Mouse (Mus musculus): Measurements from ENCODE around the gene Tmem230. TPM values are rescaled to one million over a fixed set of nuclear protein-coding genes. Genes with fewer than 3 reads are reported as not detected.

Gene Tmem230
- total and polyA plus RNA-seq, 3 experiments = 27.7 to 38.2 (median 34.7) TPM

DNA sequence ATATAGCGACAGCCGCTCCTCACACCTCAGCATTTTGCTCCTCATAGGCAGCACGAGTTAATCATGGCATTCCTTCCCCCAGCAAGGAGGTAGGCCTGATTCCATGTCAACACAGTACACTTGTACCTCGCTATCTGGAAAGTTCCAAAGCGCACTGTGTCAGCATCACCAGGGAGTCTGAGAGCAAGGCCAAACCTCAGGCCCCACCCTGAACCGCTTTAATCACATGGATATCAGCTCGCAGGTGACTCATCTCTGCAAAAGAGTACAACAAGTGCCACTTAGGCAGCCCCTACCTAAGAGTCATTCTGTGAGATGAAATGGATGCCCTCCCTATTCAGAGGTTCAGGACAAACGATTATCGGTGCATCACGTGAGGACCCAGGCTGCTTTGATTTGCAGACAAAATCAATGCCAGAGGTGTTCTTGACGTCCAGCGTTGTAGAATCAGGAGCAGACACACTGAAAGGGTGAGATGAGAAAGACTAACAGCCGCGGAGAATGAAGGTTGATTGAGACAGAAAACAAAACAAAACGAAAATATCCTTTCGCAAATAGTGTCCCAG is 41.2 kb downstream of the Tmem230 start:
- TF ChIP-seq POLR2A (IDR thresholded peaks at IDR 0.05; ENCODE audit: low read depth, low read length) = no peak
- TF ChIP-seq TCF12 (IDR thresholded peaks at IDR 0.05; ENCODE audit: low read depth, low read length) = no peak
- TF ChIP-seq MEF2A (IDR thresholded peaks at IDR 0.05; ENCODE audit: borderline replicate concordance, low read depth, low read length) = no peak
- TF ChIP-seq MYC (IDR thresholded peaks at IDR 0.05; ENCODE audit: low read depth, low read length) = no peak
- no peak for TF ChIP-seq MXI1 (IDR thresholded peaks at IDR 0.05; ENCODE audit: low read depth, low read length)
- TF ChIP-seq HCFC1 (IDR thresholded peaks at IDR 0.05; ENCODE audit: low read depth, low read length) = no peak
- no peak for TF ChIP-seq MAZ (IDR thresholded peaks at IDR 0.05; ENCODE audit: low read depth, low read length)
- no peak for TF ChIP-seq NRF1 (IDR thresholded peaks at IDR 0.05; ENCODE audit: low read depth, low read length)
- TF ChIP-seq NELFE (IDR thresholded peaks at IDR 0.05; ENCODE audit: low read depth, low read length) = no peak
- TF ChIP-seq ETS1 (conservative IDR thresholded peaks at IDR 0.05; ENCODE audit: low read depth, low read length) = no peak
- in situ Hi-C loops (cut with MboI; ENCODE audit: low pct_ligation_motif_present, low pct_unique_long_range_greater_than_20kb, low sequenced_read_pairs) = no loop called here
- DNase-seq (ENCODE audit: extremely low read depth) = no peak

GRCm38 (mm10) chr2:132205549-132205948 is 42.1 kb downstream of the Tmem230 start:
- H3K4me1 ChIP-seq (ENCODE audit: control insufficient read depth in 1 of 2, insufficient read depth in 2 of 2) = peaks cover 2 to 3% of the 10 kb centered on the region in 2 experiments; a peak in 1 of 4 replicates
- no peak overlapping the region for H3K4me2 ChIP-seq (ENCODE audit: insufficient read depth, low read depth, poor library complexity, severe bottlenecking)
- no peak overlapping the region for H3K27ac ChIP-seq (ENCODE audit: insufficient read depth, low read depth)
- H3K9me3 ChIP-seq (replicated peaks; ENCODE audit: low read length) = no peaks in the 10 kb centered on the region
- dilution Hi-C loops (cut with MboI; ENCODE audit: extremely low pct_ligation_motif_present, extremely low pct_unique_long_range_greater_than_20kb, low sequenced_read_pairs) (no loop called here), in situ Hi-C loops (cut with MboI; ENCODE audit: low pct_ligation_motif_present, low pct_unique_long_range_greater_than_20kb, low sequenced_read_pairs) (no loop called here)
- H3K4me3 ChIP-seq (replicated peaks in 1 of 3; ENCODE audit: low read depth in 2 of 3, low read length in 2 of 3, poor library complexity in 1 of 3) = no peak overlapping the region
- DNase-seq (ENCODE audit: extremely low read depth) = no peak
- no peak overlapping the region for H3K9ac ChIP-seq (ENCODE audit: insufficient read depth, low read depth)
- TF ChIP-seq CHD2 (IDR thresholded peaks at IDR 0.05; ENCODE audit: low read length) (no peak), MAX (IDR thresholded peaks at IDR 0.05; ENCODE audit: low read length) (no peak), CHD1 (IDR thresholded peaks at IDR 0.05; ENCODE audit: low read depth, low read length) (no peak), PAX5 (IDR thresholded peaks at IDR 0.05; ENCODE audit: low read length) (no peak), GABPA (IDR thresholded peaks at IDR 0.05; ENCODE audit: insufficient replicate concordance, low read depth, low read length) (no peak), RAD21 (IDR thresholded peaks at IDR 0.05; ENCODE audit: low read depth, low read length) (no peak), TBP (conservative IDR thresholded peaks at IDR 0.05; ENCODE audit: low read depth, low read length) (no peak), ZMIZ1 (IDR thresholded peaks at IDR 0.05; ENCODE audit: low read depth, low read length) (no peak)
- H3K27me3 ChIP-seq (replicated peaks) = no peaks in the 10 kb centered on the region
- H3K36me3 ChIP-seq (replicated peaks in 1 of 2; ENCODE audit: control insufficient read depth in 1 of 2, insufficient read depth in 1 of 2, low read length in 1 of 2) = no peaks in the 10 kb centered on the region
- no peaks in the 10 kb centered on the region for H3K79me2 ChIP-seq (replicated peaks; ENCODE audit: control insufficient read depth, extremely low read depth, insufficient read depth, poor library complexity, severe bottlenecking)

More for the DNA sequence above, 41.2 kb downstream of the Tmem230 start:
- Histone ChIP-seq H3K4me3 (replicated peaks in 1 of 3; ENCODE audit: low read depth in 2 of 3, low read length in 2 of 3, poor library complexity in 1 of 3) (no peak overlapping the region), H3K27me3 (replicated peaks) (no peaks in the 10 kb centered on the region), H3K9me3 (replicated peaks; ENCODE audit: low read length) (no peaks in the 10 kb centered on the region), H3K36me3 (replicated peaks in 1 of 2; ENCODE audit: control insufficient read depth in 1 of 2, insufficient read depth in 1 of 2, low read length in 1 of 2) (no peaks in the 10 kb centered on the region), H3K9ac (ENCODE audit: insufficient read depth, low read depth) (no peak overlapping the region), H3K27ac (ENCODE audit: insufficient read depth, low read depth) (no peak overlapping the region), H3K4me1 (ENCODE audit: control insufficient read depth in 1 of 2, insufficient read depth in 2 of 2) (peaks cover 2 to 3% of the 10 kb centered on the region in 2 experiments; a peak in 1 of 4 replicates), H3K79me2 (replicated peaks; ENCODE audit: control insufficient read depth, extremely low read depth, insufficient read depth, poor library complexity, severe bottlenecking) (no peaks in the 10 kb centered on the region), H3K4me2 (ENCODE audit: insufficient read depth, low read depth, poor library complexity, severe bottlenecking) (no peak overlapping the region)
- dilution Hi-C loops (cut with MboI; ENCODE audit: extremely low pct_ligation_motif_present, extremely low pct_unique_long_range_greater_than_20kb, low sequenced_read_pairs) = no loop called here

Measured in CH12.LX (cell line).